Mouse (Mus musculus): ENCODE measurements around the gene Slc13a3.

DNA sequence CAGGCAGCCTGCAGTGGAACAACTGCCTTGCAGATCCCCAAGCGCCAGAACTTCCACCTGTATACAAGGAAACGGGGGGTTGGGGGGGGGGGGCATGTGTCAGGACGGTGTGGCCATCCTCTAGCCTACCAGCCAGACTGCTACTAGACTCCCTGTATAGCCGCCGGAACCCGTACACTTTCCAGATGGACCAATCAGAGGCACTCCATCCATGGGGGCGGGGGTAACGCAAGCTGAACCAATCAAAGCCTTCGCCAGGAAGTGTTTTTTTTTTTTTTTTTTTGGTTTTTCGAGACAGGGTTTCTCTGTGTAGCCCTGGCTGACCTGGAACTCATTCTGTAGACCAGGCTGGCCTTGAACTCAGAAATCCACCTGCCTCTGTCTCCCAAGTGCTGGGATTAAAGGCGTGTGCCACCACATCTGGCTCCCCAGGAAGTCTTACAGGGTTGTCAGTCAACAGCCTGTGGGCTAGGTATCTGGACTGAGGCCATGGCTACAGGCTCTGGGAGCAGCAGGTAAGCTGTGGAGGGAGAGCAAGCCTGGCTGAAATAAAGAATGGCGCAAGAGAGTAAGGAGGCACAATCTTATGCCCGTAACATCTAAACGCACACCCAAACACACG lies 74.8 kb downstream of the Slc13a3 start:
- TF ChIP-seq TAL1 (IDR thresholded peaks at IDR 0.05; ENCODE audit: low read length) = no peak
- TF ChIP-seq GATA1 (IDR thresholded peaks at IDR 0.05; ENCODE audit: low read length) = no peak

All from erythroblast, embryonic 14.5 days (primary cell).